Mouse (Mus musculus): ENCODE results near the gene Klhdc10. TPM values are rescaled to one million over a fixed set of nuclear protein-coding genes. Genes with fewer than 3 reads are reported as not detected.

The Klhdc10 gene
- polyA plus RNA-seq, 1 experiment from 2014 or later = 56.2 TPM

- peak; percentile 71 for DNase-seq
- H3K4me3 ChIP-seq (replicated peaks; ENCODE audit: low read depth, low read length) = no peak overlapping the region
- WGBS = 60% methylated on average over 12 of the region's 12 CpGs
These were observed 67.0 kb downstream of the Klhdc10 start for GRCm38 (mm10) chr6:30468684-30469083.

GRCm38 (mm10) chr6:30469370-30469769 is 67.7 kb downstream of the Klhdc10 start:
- DNase-seq (peak; percentile 44), ATAC-seq (ENCODE audit: low FRiP score, low TSS enrichment) (peak; percentile 62; the same call in 1 of the 2 replicates)
- Histone ChIP-seq H3K4me1 (ENCODE audit: control insufficient read depth, insufficient read depth, low read length) (peaks cover 6% of the 10 kb centered on the region; the same call in 1 of the 2 replicates), H3K4me3 (replicated peaks; ENCODE audit: low read depth, low read length) (no peak overlapping the region), H3K9me3 (ENCODE audit: control insufficient read depth, low read length) (no peaks in the 10 kb centered on the region), H3K4me2 (ENCODE audit: low read length) (no peak overlapping the region), H3K27me3 (ENCODE audit: control insufficient read depth, insufficient read depth, low read length) (no peaks in the 10 kb centered on the region), H3K36me3 (ENCODE audit: control insufficient read depth, insufficient read depth, low read length) (no peaks in the 10 kb centered on the region), H3K9ac (replicated peaks; ENCODE audit: low read length) (no peak overlapping the region), H3K27ac (replicated peaks; ENCODE audit: low read depth, low read length) (peak overlapping the region; percentile 45; the same call in 1 of the 2 replicates)
- WGBS = 53% methylated on average over 12 of the region's 12 CpGs

More at GRCm38 (mm10) chr6:30468684-30469083, 67.0 kb downstream of the Klhdc10 start:
- H3K4me1 ChIP-seq (ENCODE audit: control insufficient read depth, insufficient read depth, low read length) = peaks cover 6% of the 10 kb centered on the region; the same call in 1 of the 2 replicates
- no peak overlapping the region for H3K9ac ChIP-seq (replicated peaks; ENCODE audit: low read length)
- no peaks in the 10 kb centered on the region for H3K9me3 ChIP-seq (ENCODE audit: control insufficient read depth, low read length)
- peak overlapping the region; percentile 49; the same call in 1 of the 2 replicates for H3K27ac ChIP-seq (replicated peaks; ENCODE audit: low read depth, low read length)
- no peak for ATAC-seq (ENCODE audit: low FRiP score, low TSS enrichment)
- no peak overlapping the region for H3K4me2 ChIP-seq (ENCODE audit: low read length)
- H3K36me3 ChIP-seq (ENCODE audit: control insufficient read depth, insufficient read depth, low read length) = no peaks in the 10 kb centered on the region
- no peaks in the 10 kb centered on the region for H3K27me3 ChIP-seq (ENCODE audit: control insufficient read depth, insufficient read depth, low read length)

- DNase-seq = no peak
- Histone ChIP-seq H3K4me1 (ENCODE audit: control insufficient read depth, insufficient read depth, low read length) (peaks cover 6% of the 10 kb centered on the region; the same call in 1 of the 2 replicates), H3K9me3 (ENCODE audit: control insufficient read depth, low read length) (no peaks in the 10 kb centered on the region), H3K4me2 (ENCODE audit: low read length) (no peak overlapping the region), H3K9ac (replicated peaks; ENCODE audit: low read length) (no peak overlapping the region), H3K27me3 (ENCODE audit: control insufficient read depth, insufficient read depth, low read length) (no peaks in the 10 kb centered on the region), H3K27ac (replicated peaks; ENCODE audit: low read depth, low read length) (no peak overlapping the region), H3K4me3 (replicated peaks; ENCODE audit: low read depth, low read length) (no peak overlapping the region), H3K36me3 (ENCODE audit: control insufficient read depth, insufficient read depth, low read length) (no peaks in the 10 kb centered on the region)
- 80% methylated on average over 3 of the region's 3 CpGs for WGBS
- ATAC-seq (ENCODE audit: low FRiP score, low TSS enrichment) = no peak
These were observed 70.0 kb downstream of the Klhdc10 start for GRCm38 (mm10) chr6:30471706-30472105.

GRCm38 (mm10) chr6:30476025-30476765 is 74.5 kb downstream of the Klhdc10 start:
- H3K27ac ChIP-seq (replicated peaks; ENCODE audit: low read depth, low read length) = no peak overlapping the region
- peaks cover 17% of the 10 kb centered on the region for H3K36me3 ChIP-seq (ENCODE audit: control insufficient read depth, insufficient read depth, low read length)
- DNase-seq = no peak
- no peaks in the 10 kb centered on the region for H3K27me3 ChIP-seq (ENCODE audit: control insufficient read depth, insufficient read depth, low read length)
- ATAC-seq (ENCODE audit: low FRiP score, low TSS enrichment) = no peak
- H3K9me3 ChIP-seq (ENCODE audit: control insufficient read depth, low read length) = no peaks in the 10 kb centered on the region
- H3K4me2 ChIP-seq (ENCODE audit: low read length) = no peak overlapping the region
- WGBS = 78% methylated on average over 10 of the region's 10 CpGs
- no peak overlapping the region for H3K4me3 ChIP-seq (replicated peaks; ENCODE audit: low read depth, low read length)
- no peaks in the 10 kb centered on the region for H3K4me1 ChIP-seq (ENCODE audit: control insufficient read depth, insufficient read depth, low read length)
- H3K9ac ChIP-seq (replicated peaks; ENCODE audit: low read length) = no peak overlapping the region

DNA sequence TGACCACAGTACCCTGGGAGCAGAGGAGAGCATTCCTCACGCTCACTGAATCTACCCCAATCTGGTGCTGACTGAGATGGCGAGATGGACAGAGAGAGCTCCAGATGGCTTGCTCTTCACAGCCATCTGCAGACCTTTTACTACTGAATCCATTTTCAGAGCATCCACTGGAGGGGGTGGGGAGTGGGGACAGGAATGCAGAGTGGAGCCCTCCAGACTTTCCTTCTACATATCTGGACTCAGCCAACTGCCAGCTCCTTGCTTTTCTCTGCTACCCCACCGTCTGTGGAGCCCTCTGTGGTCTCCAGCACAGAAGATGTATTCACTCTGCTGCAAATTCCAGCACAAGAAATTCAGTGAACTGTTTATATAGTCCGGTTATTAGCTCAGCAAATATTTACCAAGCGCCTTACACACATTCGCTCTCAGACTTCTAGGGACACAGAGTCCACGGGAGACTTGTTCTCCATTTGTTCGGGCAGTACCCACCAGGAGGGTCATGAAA is 75.6 kb downstream of the Klhdc10 start:
- DNase-seq (no peak), ATAC-seq (ENCODE audit: low FRiP score, low TSS enrichment) (no peak)
- H3K27ac ChIP-seq (replicated peaks; ENCODE audit: low read depth, low read length) = no peak overlapping the region
- H3K4me1 ChIP-seq (ENCODE audit: control insufficient read depth, insufficient read depth, low read length) = no peaks in the 10 kb centered on the region
- no peaks in the 10 kb centered on the region for H3K27me3 ChIP-seq (ENCODE audit: control insufficient read depth, insufficient read depth, low read length)
- no peak overlapping the region for H3K9ac ChIP-seq (replicated peaks; ENCODE audit: low read length)
- H3K9me3 ChIP-seq (ENCODE audit: control insufficient read depth, low read length) = no peaks in the 10 kb centered on the region
- 81% methylated on average over 8 of the region's 8 CpGs for WGBS
- H3K4me3 ChIP-seq (replicated peaks; ENCODE audit: low read depth, low read length) = no peak overlapping the region
- peaks cover 17% of the 10 kb centered on the region for H3K36me3 ChIP-seq (ENCODE audit: control insufficient read depth, insufficient read depth, low read length)
- no peak overlapping the region for H3K4me2 ChIP-seq (ENCODE audit: low read length)

- Histone ChIP-seq H3K27me3 (ENCODE audit: control insufficient read depth, insufficient read depth, low read length) (no peaks in the 10 kb centered on the region), H3K4me3 (replicated peaks; ENCODE audit: low read depth, low read length) (no peak overlapping the region), H3K27ac (replicated peaks; ENCODE audit: low read depth, low read length) (no peak overlapping the region), H3K9me3 (ENCODE audit: control insufficient read depth, low read length) (no peaks in the 10 kb centered on the region), H3K4me1 (ENCODE audit: control insufficient read depth, insufficient read depth, low read length) (no peaks in the 10 kb centered on the region), H3K9ac (replicated peaks; ENCODE audit: low read length) (no peak overlapping the region), H3K4me2 (ENCODE audit: low read length) (no peak overlapping the region), H3K36me3 (ENCODE audit: control insufficient read depth, insufficient read depth, low read length) (peaks cover 22% of the 10 kb centered on the region)
- no peak for ATAC-seq (ENCODE audit: low FRiP score, low TSS enrichment)
- DNase-seq = no peak
- WGBS = 93% methylated on average over 6 of the region's 6 CpGs
These were observed 76.1 kb downstream of the Klhdc10 start for GRCm38 (mm10) chr6:30477784-30478183.

DNA sequence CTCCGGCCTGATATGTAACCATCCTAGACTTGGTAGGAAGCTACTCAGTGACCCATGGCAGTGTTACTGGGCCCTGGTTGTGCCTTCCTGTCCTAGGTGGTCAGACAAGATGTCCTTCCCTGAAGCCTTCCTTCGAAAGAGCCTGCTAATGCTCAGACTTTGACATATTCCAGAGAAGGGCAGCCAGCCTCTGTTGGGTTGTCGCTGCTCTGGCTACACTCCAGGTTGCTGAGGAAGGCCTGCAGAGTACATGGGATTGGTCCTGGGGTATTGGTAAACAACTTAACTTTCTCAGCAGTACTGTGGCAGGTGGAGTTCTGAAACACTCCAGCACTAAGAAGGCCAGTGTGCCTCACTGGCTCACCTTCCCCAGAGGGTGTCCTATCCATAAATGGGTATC is 77.8 kb downstream of the Klhdc10 start:
- DNase-seq (no peak), ATAC-seq (ENCODE audit: low FRiP score, low TSS enrichment) (no peak)
- peaks cover 31% of the 10 kb centered on the region for H3K36me3 ChIP-seq (ENCODE audit: control insufficient read depth, insufficient read depth, low read length)
- H3K4me3 ChIP-seq (replicated peaks; ENCODE audit: low read depth, low read length) = no peak overlapping the region
- 98% methylated on average over 3 of the region's 3 CpGs for WGBS
- H3K9me3 ChIP-seq (ENCODE audit: control insufficient read depth, low read length) = no peaks in the 10 kb centered on the region
- no peaks in the 10 kb centered on the region for H3K27me3 ChIP-seq (ENCODE audit: control insufficient read depth, insufficient read depth, low read length)
- no peak overlapping the region for H3K9ac ChIP-seq (replicated peaks; ENCODE audit: low read length)
- no peak overlapping the region for H3K4me2 ChIP-seq (ENCODE audit: low read length)
- no peaks in the 10 kb centered on the region for H3K4me1 ChIP-seq (ENCODE audit: control insufficient read depth, insufficient read depth, low read length)
- H3K27ac ChIP-seq (replicated peaks; ENCODE audit: low read depth, low read length) = no peak overlapping the region

GRCm38 (mm10) chr6:30482908-30483307 is 81.2 kb downstream of the Klhdc10 start:
- no peaks in the 10 kb centered on the region for H3K4me1 ChIP-seq (ENCODE audit: control insufficient read depth, insufficient read depth, low read length)
- H3K9me3 ChIP-seq (ENCODE audit: control insufficient read depth, low read length) = no peaks in the 10 kb centered on the region
- no peak overlapping the region for H3K4me2 ChIP-seq (ENCODE audit: low read length)
- no peak for ATAC-seq (ENCODE audit: low FRiP score, low TSS enrichment)
- H3K27ac ChIP-seq (replicated peaks; ENCODE audit: low read depth, low read length) = no peak overlapping the region
- no peak overlapping the region for H3K4me3 ChIP-seq (replicated peaks; ENCODE audit: low read depth, low read length)
- peaks cover 62% of the 10 kb centered on the region for H3K36me3 ChIP-seq (ENCODE audit: control insufficient read depth, insufficient read depth, low read length)
- no peak for DNase-seq
- H3K9ac ChIP-seq (replicated peaks; ENCODE audit: low read length) = no peak overlapping the region
- H3K27me3 ChIP-seq (ENCODE audit: control insufficient read depth, insufficient read depth, low read length) = no peaks in the 10 kb centered on the region
- 87% methylated on average over 2 of the region's 2 CpGs for WGBS

GRCm38 (mm10) chr6:30486504-30486903 is 84.8 kb downstream of the Klhdc10 start:
- Histone ChIP-seq H3K9ac (replicated peaks; ENCODE audit: low read length) (no peak overlapping the region), H3K4me2 (ENCODE audit: low read length) (no peak overlapping the region), H3K27me3 (ENCODE audit: control insufficient read depth, insufficient read depth, low read length) (no peaks in the 10 kb centered on the region), H3K27ac (replicated peaks; ENCODE audit: low read depth, low read length) (no peak overlapping the region), H3K4me3 (replicated peaks; ENCODE audit: low read depth, low read length) (no peak overlapping the region), H3K4me1 (ENCODE audit: control insufficient read depth, insufficient read depth, low read length) (no peaks in the 10 kb centered on the region), H3K36me3 (ENCODE audit: control insufficient read depth, insufficient read depth, low read length) (peaks cover 67% of the 10 kb centered on the region), H3K9me3 (ENCODE audit: control insufficient read depth, low read length) (no peaks in the 10 kb centered on the region)
- ATAC-seq (ENCODE audit: low FRiP score, low TSS enrichment) (no peak), DNase-seq (no peak)
- WGBS = 90% methylated on average over 6 of the region's 6 CpGs

All from midbrain, embryonic 14.5 days (tissue).